15 mouse cellular contexts compared by ENCODE assay signal in the genomic region with DNA sequence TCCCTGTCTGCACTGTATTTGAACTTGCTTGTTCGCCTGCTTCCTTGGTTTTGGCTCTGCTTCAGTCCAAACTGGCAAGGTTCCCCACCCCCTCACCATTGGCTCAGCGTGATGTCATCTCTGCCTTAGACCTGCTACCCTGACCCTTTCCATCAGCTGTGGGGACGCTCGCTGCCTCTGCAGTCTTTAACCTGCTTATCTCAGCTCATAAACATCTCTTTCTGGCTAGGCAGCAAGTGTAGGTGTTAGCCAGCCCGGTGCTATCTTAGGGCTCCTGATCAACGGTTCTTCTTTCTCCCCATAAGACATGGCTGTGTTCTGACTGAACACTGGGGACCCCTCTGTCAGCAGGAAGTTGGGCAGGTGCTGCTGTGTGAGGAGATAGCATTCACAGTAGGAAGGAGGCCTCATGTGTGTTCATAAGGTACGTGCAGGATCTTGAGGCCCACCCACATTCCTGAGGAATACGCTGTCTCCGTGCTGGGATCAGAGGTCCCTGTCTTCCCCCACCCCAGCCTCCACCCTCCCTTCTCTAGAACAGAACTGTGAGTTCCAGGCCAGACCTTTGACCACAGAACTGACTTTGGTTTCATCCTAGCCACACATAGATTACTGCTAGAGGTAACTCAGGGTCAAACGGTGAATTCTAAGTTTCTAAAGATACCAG. TPM values are rescaled to one million over a fixed set of nuclear protein-coding genes. Genes with fewer than 3 reads are reported as not detected.
DNase-seq lines count a peak whose midpoint lies in the region; ATAC-seq and TF ChIP-seq lines count a peak whose summit lies in the region.
"Had no signal": no experiment of that assay in that cellular context is flagged by ENCODE, and none has a peak within 500 bp of the region (broad histone marks: within the 10 kb centered on the region; RNA-seq: fewer than 3 reads in every experiment).

No protein-coding gene starts in this region.

- no peak for TF ChIP-seq POLR2A in testis, adult 2 months (IDR thresholded peaks at IDR 0.05; ENCODE audit: control insufficient read depth, low read depth, low read length)
- TF ChIP-seq POLR2A in heart, adult 2 months (IDR thresholded peaks at IDR 0.05; ENCODE audit: insufficient read depth, low read depth, low read length): no peak

- H3K9me3 ChIP-seq in liver, embryonic 13.5 days (replicated peaks): no peaks in the 10 kb centered on the region
- no peaks in the 10 kb centered on the region for H3K9me3 ChIP-seq in hindbrain, embryonic 16.5 days (ENCODE audit: control insufficient read depth, low read length)
- H3K9me3 ChIP-seq: hindbrain, embryonic 13.5 days had no signal

- H3K27ac ChIP-seq in testis, adult 2 months (ENCODE audit: control insufficient read depth, insufficient read depth, low read depth, low read length): peak overlapping the region; percentile 10; the same call in 1 of the 2 replicates
- H3K27ac ChIP-seq in liver, embryonic 13.5 days: peak overlapping the region; percentile 65
- no peak overlapping the region for H3K27ac ChIP-seq in heart, adult 2 months
- no peak overlapping the region for H3K27ac ChIP-seq in hindbrain, embryonic 16.5 days (ENCODE audit: low read depth, low read length)
- H3K27ac ChIP-seq: hindbrain, embryonic 13.5 days had no signal

- H3K79me2 ChIP-seq in heart, adult 2 months (replicated peaks; ENCODE audit: control insufficient read depth, insufficient read depth, low read length): no peaks in the 10 kb centered on the region

- H3K4me1 ChIP-seq in testis, adult 2 months (ENCODE audit: control insufficient read depth, insufficient read depth, low read length): peaks cover 3% of the 10 kb centered on the region; the same call in 1 of the 2 replicates
- peaks cover 49% of the 10 kb centered on the region for H3K4me1 ChIP-seq in liver, embryonic 13.5 days (replicated peaks)
- no peaks in the 10 kb centered on the region for H3K4me1 ChIP-seq in heart, adult 2 months (ENCODE audit: control insufficient read depth, insufficient read depth, low read length)
- H3K4me1 ChIP-seq in hindbrain, embryonic 16.5 days (ENCODE audit: control insufficient read depth, insufficient read depth, low read depth, low read length): no peaks in the 10 kb centered on the region
- H3K4me1 ChIP-seq: hindbrain, embryonic 13.5 days had no signal

- WGBS in liver, embryonic 13.5 days (ENCODE audit: insufficient replicate concordance): 19% methylated on average over 10 of the region's 10 CpGs
- WGBS in heart, adult 2 months: 62% methylated on average over 10 of the region's 10 CpGs
- 89% methylated on average over 10 of the region's 10 CpGs for WGBS in hindbrain, embryonic 16.5 days

- H3K36me3 ChIP-seq in testis, adult 2 months (ENCODE audit: control insufficient read depth, insufficient read depth, low read length): no peaks in the 10 kb centered on the region; the same call in 1 of the 2 replicates
- peaks cover 44% of the 10 kb centered on the region for H3K36me3 ChIP-seq in liver, embryonic 13.5 days
- H3K36me3 ChIP-seq in heart, adult 2 months (ENCODE audit: control insufficient read depth, insufficient read depth, low read length): no peaks in the 10 kb centered on the region
- peaks cover 18% of the 10 kb centered on the region for H3K36me3 ChIP-seq in hindbrain, embryonic 16.5 days (ENCODE audit: control insufficient read depth, insufficient read depth, low read length)

- intact Hi-C loops in heart, adult 2 months (cut with DNase I): no loop called here

- no peak overlapping the region for H3K4me3 ChIP-seq in testis, adult 2 months (ENCODE audit: control insufficient read depth, low read depth, low read length)
- H3K4me3 ChIP-seq in liver, embryonic 13.5 days (replicated peaks): no peak overlapping the region
- H3K4me3 ChIP-seq in heart, adult 2 months: no peak overlapping the region
- H3K4me3 ChIP-seq in hindbrain, embryonic 16.5 days (ENCODE audit: low read length): no peak overlapping the region
- H3K4me3 ChIP-seq: hindbrain, embryonic 13.5 days had no signal

- H3K9ac ChIP-seq in liver, embryonic 13.5 days: no peak overlapping the region
- no peak overlapping the region for H3K9ac ChIP-seq in heart, adult 2 months (ENCODE audit: low read depth, low read length)
- no peak overlapping the region for H3K9ac ChIP-seq in hindbrain, embryonic 16.5 days (ENCODE audit: low read depth, low read length)
- H3K9ac ChIP-seq: hindbrain, embryonic 13.5 days; lung, embryonic 14.5 days had no signal

- no peak overlapping the region for H3K4me2 ChIP-seq in liver, embryonic 13.5 days
- no peak overlapping the region for H3K4me2 ChIP-seq in hindbrain, embryonic 16.5 days (ENCODE audit: low read length)
- H3K4me2 ChIP-seq: hindbrain, embryonic 13.5 days; lung, embryonic 14.5 days had no signal

- H3K27me3 ChIP-seq in testis, adult 2 months (ENCODE audit: control insufficient read depth, insufficient read depth, low read length): no peaks in the 10 kb centered on the region
- H3K27me3 ChIP-seq in liver, embryonic 13.5 days: no peaks in the 10 kb centered on the region
- no peaks in the 10 kb centered on the region for H3K27me3 ChIP-seq in heart, adult 2 months (ENCODE audit: control insufficient read depth, insufficient read depth, low read length)
- no peaks in the 10 kb centered on the region for H3K27me3 ChIP-seq in hindbrain, embryonic 16.5 days (replicated peaks; ENCODE audit: control insufficient read depth, insufficient read depth, low read length)
- H3K27me3 ChIP-seq: CH12.LX; hindbrain, embryonic 13.5 days had no signal

- no peak for TF ChIP-seq CTCF in testis, adult 2 months (IDR thresholded peaks at IDR 0.05; ENCODE audit: control insufficient read depth, insufficient read depth, insufficient replicate concordance, low read depth, low read length)
- no peak for TF ChIP-seq CTCF in heart, adult 2 months (IDR thresholded peaks at IDR 0.05)

- no peak for DNase-seq in testis, postnatal 14 days (ENCODE audit: low spot score)
- DNase-seq in kidney, adult 9 months: peak; percentile 84
- DNase-seq in liver, embryonic 13.5 days: no peak
- DNase-seq in spleen, postnatal 10 days (ENCODE audit: low spot score in 2 of 2): no peak
- no peak for DNase-seq in urinary bladder, adult 18-20 months (ENCODE audit: low spot score in 2 of 2)
- DNase-seq in heart, adult 2 months: no peak
- DNase-seq: embryo, embryonic 11 days; heart, adult 11 months; lung, embryonic 14.5 days had no signal

- peak; percentile 81 for ATAC-seq in liver, embryonic 13.5 days (ENCODE audit: low read depth)
- ATAC-seq in hindbrain, embryonic 16.5 days: no peak
- ATAC-seq: forebrain, embryonic 14.5 days had no signal

- TF ChIP-seq EP300 in heart, adult 2 months (IDR thresholded peaks at IDR 0.05; ENCODE audit: insufficient read depth, low read depth, low read length): no peak

RNA-seq across cellular contexts. Expression of gene Apoa1, which starts 21.4 kb away (rescaled TPM):
- 0.37 and 1.3 TPM in 2 replicates for polyA plus RNA-seq in testis, adult 2 months (2012; rRNA removed)
- polyA plus RNA-seq in liver, embryonic 13.5 days (2015; fragmentation: Nextera tagmentation; extraction: Ambion mirVana): 2,174 and 2,280 TPM in 2 replicates
- total RNA-seq in heart, adult 2 months (2021): not detected
- 0.51 and 2.3 TPM in 2 replicates for polyA plus RNA-seq in heart, adult 2 months (2012; rRNA removed)
- 2.7 and 4.1 TPM in 2 replicates for polyA plus RNA-seq in hindbrain, embryonic 16.5 days (2015; fragmentation: Nextera tagmentation; extraction: Ambion mirVana)
- total RNA-seq: CH12.LX had no signal

RNA-seq across cellular contexts. Expression of gene Apoc3, which starts 28.5 kb away (rescaled TPM):
- 0.35 TPM in 1 of 2 replicates, not detected in the other for polyA plus RNA-seq in testis, adult 2 months (2012; rRNA removed)
- 2.7 and 3.1 TPM in 2 replicates for polyA plus RNA-seq in liver, embryonic 13.5 days (2015; fragmentation: Nextera tagmentation; extraction: Ambion mirVana)
- not detected for total RNA-seq in heart, adult 2 months (2021)
- 1.4 and 3.3 TPM in 2 replicates for polyA plus RNA-seq in heart, adult 2 months (2012; rRNA removed)
- polyA plus RNA-seq in hindbrain, embryonic 16.5 days (2015; fragmentation: Nextera tagmentation; extraction: Ambion mirVana): not detected in 2 replicates
- total RNA-seq: CH12.LX; layer of hippocampus, postnatal 14 days had no signal
- polyA plus RNA-seq: forebrain, embryonic 14.5 days; hindbrain, embryonic 13.5 days; lung, embryonic 14.5 days had no signal

RNA-seq across cellular contexts. Expression of gene Apoa4, which starts 33.5 kb away (rescaled TPM):
- 0.15 and 0.59 TPM in 2 replicates for polyA plus RNA-seq in testis, adult 2 months (2012; rRNA removed)
- 0.10 and 0.15 TPM in 2 replicates for polyA plus RNA-seq in liver, embryonic 13.5 days (2015; fragmentation: Nextera tagmentation; extraction: Ambion mirVana)
- total RNA-seq in heart, adult 2 months (2021): not detected
- 0.09 and 0.10 TPM in 2 replicates for polyA plus RNA-seq in heart, adult 2 months (2012; rRNA removed)
- polyA plus RNA-seq in hindbrain, embryonic 16.5 days (2015; fragmentation: Nextera tagmentation; extraction: Ambion mirVana): not detected in 2 replicates
- total RNA-seq: CH12.LX; layer of hippocampus, postnatal 14 days had no signal
- polyA plus RNA-seq: forebrain, embryonic 14.5 days; hindbrain, embryonic 13.5 days; lung, embryonic 14.5 days had no signal

Comparison
In these comparisons a context has a peak if more than half of its experiments do, and no peak if none do; other contexts are left out.
1. H3K27ac ChIP-seq: peak in testis, adult 2 months (single experiment) and liver, embryonic 13.5 days (single experiment); none in heart, adult 2 months (single experiment) and hindbrain, embryonic 16.5 days (single experiment).
2. RNA of gene Apoa1, which starts 21.4 kb away (polyA plus RNA-seq): 2,174 to 2,280 TPM in liver, embryonic 13.5 days; 2.7 to 4.1 TPM in hindbrain, embryonic 16.5 days, 0.51 to 2.3 TPM in heart, adult 2 months and 0.37 to 1.3 TPM in testis, adult 2 months; every median in the first group is over 100 times any median in the second.